Comparison of ENCODE assay signal across 8 mouse cellular contexts in genomic region chr15:79671828-79672348, GRCm38 (mm10). TPM values are rescaled to one million over a fixed set of nuclear protein-coding genes. Genes with fewer than 3 reads are reported as not detected.
DNase-seq lines count a peak whose midpoint lies in the region; ATAC-seq and TF ChIP-seq lines count a peak whose summit lies in the region.
"Not testable (repeated sequence)": the region's sequence is repeated elsewhere in the genome, so short reads cannot be mapped to it uniquely, and the experiment has no call there.

No protein-coding gene starts in this region.

- not testable (repeated sequence) for ATAC-seq in embryonic facial prominence, embryonic 12.5 days (ENCODE audit: insufficient number of reproducible peaks, insufficient read depth, low FRiP score, low TSS enrichment); hindbrain, embryonic 14.5 days (ENCODE audit: low FRiP score); liver, embryonic 14.5 days (ENCODE audit: insufficient read depth); midbrain, embryonic 14.5 days (ENCODE audit: low FRiP score, low TSS enrichment); stomach, embryonic 14.5 days (ENCODE audit: insufficient number of reproducible peaks, insufficient read depth, low FRiP score, low read depth)

- WGBS in embryonic facial prominence, embryonic 12.5 days = 83% methylated on average over 11 of the region's 11 CpGs
- 86% methylated on average over 11 of the region's 11 CpGs for WGBS in hindbrain, embryonic 14.5 days
- WGBS in liver, embryonic 14.5 days (ENCODE audit: insufficient replicate concordance) = 74% methylated on average over 11 of the region's 11 CpGs
- 88% methylated on average over 11 of the region's 11 CpGs for WGBS in midbrain, embryonic 14.5 days
- WGBS in stomach, embryonic 14.5 days = 82% methylated on average over 11 of the region's 11 CpGs

- not testable (repeated sequence) for H3K9me3 ChIP-seq in E14TG2a.4 (ENCODE audit: low read length); embryonic facial prominence, embryonic 12.5 days; hindbrain, embryonic 14.5 days (ENCODE audit: control insufficient read depth, low read length); liver, embryonic 14.5 days (ENCODE audit: control insufficient read depth, low read length); midbrain, embryonic 14.5 days (ENCODE audit: control insufficient read depth, low read length); stomach, embryonic 14.5 days (ENCODE audit: control insufficient read depth, low read depth, low read length)

- intact Hi-C loops in gastrocnemius, adult 2 months (cut with DNase I) = loop anchor here (1.0 kb wide), 1 partner anchor 11 kb away; no protein-coding TSS in a partner anchor

- not testable (repeated sequence) for TF ChIP-seq CTCF in E14TG2a.4 (conservative IDR thresholded peaks at IDR 0.05; ENCODE audit: low read length); gastrocnemius, adult 2 months (IDR thresholded peaks at IDR 0.05); liver, embryonic 14.5 days (IDR thresholded peaks at IDR 0.05; ENCODE audit: low read depth)

- not testable (repeated sequence) for H3K27me3 ChIP-seq in E14TG2a.4 (ENCODE audit: insufficient read depth, low read length); embryonic facial prominence, embryonic 12.5 days; hindbrain, embryonic 14.5 days (ENCODE audit: control insufficient read depth, insufficient read depth, low read length); liver, embryonic 14.5 days (ENCODE audit: control insufficient read depth, insufficient read depth, low read length); midbrain, embryonic 14.5 days (ENCODE audit: control insufficient read depth, insufficient read depth, low read length); stomach, embryonic 14.5 days (ENCODE audit: control insufficient read depth, insufficient read depth, low read length)

- peak overlapping the region; percentile 68 for H3K4me2 ChIP-seq in embryonic facial prominence, embryonic 12.5 days (replicated peaks)
- peak overlapping the region; percentile 79 for H3K4me2 ChIP-seq in hindbrain, embryonic 14.5 days (replicated peaks)
- H3K4me2 ChIP-seq in liver, embryonic 14.5 days (ENCODE audit: low read depth) = peak overlapping the region; percentile 71
- peak overlapping the region; percentile 69 for H3K4me2 ChIP-seq in midbrain, embryonic 14.5 days (ENCODE audit: low read length)
- peak overlapping the region; percentile 52 for H3K4me2 ChIP-seq in stomach, embryonic 14.5 days (replicated peaks; ENCODE audit: low read depth, low read length)

- H3K4me3 ChIP-seq in E14TG2a.4 (replicated peaks; ENCODE audit: low read length) = peak overlapping the region; percentile 97
- H3K4me3 ChIP-seq in embryonic facial prominence, embryonic 12.5 days = peak overlapping the region; percentile 97
- H3K4me3 ChIP-seq in gastrocnemius, adult 2 months = peak overlapping the region; percentile 98
- H3K4me3 ChIP-seq in hindbrain, embryonic 14.5 days (replicated peaks; ENCODE audit: low read length) = peak overlapping the region; percentile 93
- peak overlapping the region; percentile 67 to 88 for H3K4me3 ChIP-seq in liver, embryonic 14.5 days (ENCODE audit: insufficient read depth in 1 of 2, low read depth in 2 of 2, low read length in 2 of 2)
- H3K4me3 ChIP-seq in midbrain, embryonic 14.5 days (replicated peaks; ENCODE audit: low read depth, low read length) = not testable (repeated sequence)
- H3K4me3 ChIP-seq in stomach, embryonic 14.5 days (ENCODE audit: low read depth, low read length) = peak overlapping the region; percentile 98

- H3K9ac ChIP-seq in embryonic facial prominence, embryonic 12.5 days; hindbrain, embryonic 14.5 days; midbrain, embryonic 14.5 days (replicated peaks; ENCODE audit: low read length); stomach, embryonic 14.5 days (replicated peaks; ENCODE audit: low read depth, low read length): not testable (repeated sequence)
- H3K9ac ChIP-seq in liver, embryonic 14.5 days (replicated peaks) = peak overlapping the region; percentile 25

- not testable (repeated sequence) for H3K27ac ChIP-seq in embryonic facial prominence, embryonic 12.5 days; gastrocnemius, adult 2 months; hindbrain, embryonic 14.5 days; liver, embryonic 14.5 days; midbrain, embryonic 14.5 days (replicated peaks; ENCODE audit: low read depth, low read length); stomach, embryonic 14.5 days (ENCODE audit: low read length)

- H3K4me1 ChIP-seq in E14TG2a.4 (replicated peaks; ENCODE audit: low read depth, low read length) = peaks cover 59% of the 10 kb centered on the region
- not testable (repeated sequence) for H3K4me1 ChIP-seq in embryonic facial prominence, embryonic 12.5 days; hindbrain, embryonic 14.5 days (replicated peaks; ENCODE audit: control insufficient read depth, insufficient read depth, low read length); liver, embryonic 14.5 days (replicated peaks; ENCODE audit: control insufficient read depth in 2 of 2, insufficient read depth in 2 of 2, low read length in 1 of 2); midbrain, embryonic 14.5 days (ENCODE audit: control insufficient read depth, insufficient read depth, low read length); stomach, embryonic 14.5 days (ENCODE audit: control insufficient read depth, insufficient read depth, low read length)

- TF ChIP-seq EP300 in liver, embryonic 14.5 days (IDR thresholded peaks at IDR 0.05; ENCODE audit: low read depth) = not testable (repeated sequence)

- peaks cover 66% of the 10 kb centered on the region for H3K36me3 ChIP-seq in E14TG2a.4 (ENCODE audit: insufficient read depth, low read length)
- peaks cover 35% of the 10 kb centered on the region for H3K36me3 ChIP-seq in embryonic facial prominence, embryonic 12.5 days
- peaks cover 59% of the 10 kb centered on the region for H3K36me3 ChIP-seq in hindbrain, embryonic 14.5 days (replicated peaks; ENCODE audit: control insufficient read depth, insufficient read depth)
- H3K36me3 ChIP-seq in liver, embryonic 14.5 days (replicated peaks; ENCODE audit: control insufficient read depth, insufficient read depth, low read depth) = peaks cover 45% of the 10 kb centered on the region
- H3K36me3 ChIP-seq in midbrain, embryonic 14.5 days (ENCODE audit: control insufficient read depth, insufficient read depth, low read length) = peaks cover 53% of the 10 kb centered on the region
- peaks cover 43% of the 10 kb centered on the region for H3K36me3 ChIP-seq in stomach, embryonic 14.5 days (ENCODE audit: control insufficient read depth, insufficient read depth, low read length)

- not testable (repeated sequence) for DNase-seq in gastrocnemius, adult 2 months; hindbrain, embryonic 14.5 days (ENCODE audit: low spot score); liver, embryonic 14.5 days (ENCODE audit: low read depth in 3 of 3, low spot score in 3 of 3); midbrain, embryonic 14.5 days
- DNase-seq in kidney, postnatal 10 days = peak; percentile 49

RNA-seq across cellular contexts. Expression of gene Tomm22, which starts 1.2 kb away (rescaled TPM):
- 229 and 235 TPM in 2 replicates for polyA plus RNA-seq in embryonic facial prominence, embryonic 12.5 days (2016; fragmentation: Nextera tagmentation; extraction: Ambion mirVana)
- 10 to 100 TPM; 52.8 to 78.6 TPM for total RNA-seq in gastrocnemius, adult 2 months (2021)
- polyA plus RNA-seq in hindbrain, embryonic 14.5 days (2014; fragmentation: Nextera tagmentation; extraction: Ambion mirVana) = 241 and 244 TPM in 2 replicates
- polyA plus RNA-seq in liver, embryonic 14.5 days (2012; rRNA removed) = 51.1 and 58.4 TPM in 2 replicates
- 142 and 148 TPM in 2 replicates for polyA plus RNA-seq in liver, embryonic 14.5 days (2014; fragmentation: Nextera tagmentation; extraction: Ambion mirVana)
- polyA plus RNA-seq in midbrain, embryonic 14.5 days (2014; fragmentation: Nextera tagmentation; extraction: Ambion mirVana) = 237 and 259 TPM in 2 replicates
- 236 and 237 TPM in 2 replicates for polyA plus RNA-seq in stomach, embryonic 14.5 days (2014; fragmentation: Nextera tagmentation; extraction: Ambion mirVana)

RNA-seq across cellular contexts. Expression of gene Cby1, which starts 12.9 kb away (rescaled TPM):
- 59.9 and 60.3 TPM in 2 replicates for polyA plus RNA-seq in embryonic facial prominence, embryonic 12.5 days (2016; fragmentation: Nextera tagmentation; extraction: Ambion mirVana)
- total RNA-seq in gastrocnemius, adult 2 months (2021) = 10 to 100 TPM; 11.8 to 15.6 TPM
- polyA plus RNA-seq in hindbrain, embryonic 14.5 days (2014; fragmentation: Nextera tagmentation; extraction: Ambion mirVana) = 85.4 and 85.5 TPM in 2 replicates
- polyA plus RNA-seq in liver, embryonic 14.5 days (2012; rRNA removed) = 4.0 and 4.6 TPM in 2 replicates
- 13.4 and 15.7 TPM in 2 replicates for polyA plus RNA-seq in liver, embryonic 14.5 days (2014; fragmentation: Nextera tagmentation; extraction: Ambion mirVana)
- polyA plus RNA-seq in midbrain, embryonic 14.5 days (2014; fragmentation: Nextera tagmentation; extraction: Ambion mirVana) = 84.2 and 89.7 TPM in 2 replicates
- polyA plus RNA-seq in stomach, embryonic 14.5 days (2014; fragmentation: Nextera tagmentation; extraction: Ambion mirVana) = 45.0 and 49.5 TPM in 2 replicates

RNA-seq across cellular contexts. Expression of gene Fam227a, which starts 13.1 kb away (rescaled TPM):
- 2.6 and 2.9 TPM in 2 replicates for polyA plus RNA-seq in embryonic facial prominence, embryonic 12.5 days (2016; fragmentation: Nextera tagmentation; extraction: Ambion mirVana)
- under 1 TPM; 0.47 to 0.84 TPM for total RNA-seq in gastrocnemius, adult 2 months (2021)
- 3.3 and 7.6 TPM in 2 replicates for polyA plus RNA-seq in hindbrain, embryonic 14.5 days (2014; fragmentation: Nextera tagmentation; extraction: Ambion mirVana)
- polyA plus RNA-seq in liver, embryonic 14.5 days (2012; rRNA removed) = 0.26 and 0.35 TPM in 2 replicates
- polyA plus RNA-seq in liver, embryonic 14.5 days (2014; fragmentation: Nextera tagmentation; extraction: Ambion mirVana) = 0.06 TPM in 1 of 2 replicates, not detected in the other
- polyA plus RNA-seq in midbrain, embryonic 14.5 days (2014; fragmentation: Nextera tagmentation; extraction: Ambion mirVana) = 6.9 TPM in 2 replicates
- polyA plus RNA-seq in stomach, embryonic 14.5 days (2014; fragmentation: Nextera tagmentation; extraction: Ambion mirVana) = 1.6 and 3.0 TPM in 2 replicates

RNA-seq across cellular contexts. Expression of gene Josd1, which starts 15.8 kb away (rescaled TPM):
- polyA plus RNA-seq in embryonic facial prominence, embryonic 12.5 days (2016; fragmentation: Nextera tagmentation; extraction: Ambion mirVana) = 30.1 and 32.7 TPM in 2 replicates
- total RNA-seq in gastrocnemius, adult 2 months (2021) = 10 to 100 TPM; 12.3 to 18.7 TPM
- polyA plus RNA-seq in hindbrain, embryonic 14.5 days (2014; fragmentation: Nextera tagmentation; extraction: Ambion mirVana) = 16.1 and 18.6 TPM in 2 replicates
- polyA plus RNA-seq in liver, embryonic 14.5 days (2012; rRNA removed) = 19.7 and 21.4 TPM in 2 replicates
- polyA plus RNA-seq in liver, embryonic 14.5 days (2014; fragmentation: Nextera tagmentation; extraction: Ambion mirVana) = 13.0 and 13.2 TPM in 2 replicates
- polyA plus RNA-seq in midbrain, embryonic 14.5 days (2014; fragmentation: Nextera tagmentation; extraction: Ambion mirVana) = 16.2 and 23.9 TPM in 2 replicates
- polyA plus RNA-seq in stomach, embryonic 14.5 days (2014; fragmentation: Nextera tagmentation; extraction: Ambion mirVana) = 15.3 and 16.0 TPM in 2 replicates

RNA-seq across cellular contexts. Expression of gene Gtpbp1, which starts 18.8 kb away (rescaled TPM):
- 41.5 and 43.6 TPM in 2 replicates for polyA plus RNA-seq in embryonic facial prominence, embryonic 12.5 days (2016; fragmentation: Nextera tagmentation; extraction: Ambion mirVana)
- total RNA-seq in gastrocnemius, adult 2 months (2021) = 10 to 100 TPM; 24.4 to 28.5 TPM
- 43.1 and 43.4 TPM in 2 replicates for polyA plus RNA-seq in hindbrain, embryonic 14.5 days (2014; fragmentation: Nextera tagmentation; extraction: Ambion mirVana)
- 23.5 and 23.7 TPM in 2 replicates for polyA plus RNA-seq in liver, embryonic 14.5 days (2012; rRNA removed)
- 22.6 and 28.2 TPM in 2 replicates for polyA plus RNA-seq in liver, embryonic 14.5 days (2014; fragmentation: Nextera tagmentation; extraction: Ambion mirVana)
- polyA plus RNA-seq in midbrain, embryonic 14.5 days (2014; fragmentation: Nextera tagmentation; extraction: Ambion mirVana) = 42.5 and 49.5 TPM in 2 replicates
- polyA plus RNA-seq in stomach, embryonic 14.5 days (2014; fragmentation: Nextera tagmentation; extraction: Ambion mirVana) = 24.7 and 27.2 TPM in 2 replicates
